Mouse (Mus musculus): ENCODE data around the gene Znfx1. TPM values are rescaled to one million over a fixed set of nuclear protein-coding genes. Genes with fewer than 3 reads are reported as not detected.

The Znfx1 gene
- polyA plus RNA-seq, 1 experiment from 2014 or later, result 6.7 TPM

DNA sequence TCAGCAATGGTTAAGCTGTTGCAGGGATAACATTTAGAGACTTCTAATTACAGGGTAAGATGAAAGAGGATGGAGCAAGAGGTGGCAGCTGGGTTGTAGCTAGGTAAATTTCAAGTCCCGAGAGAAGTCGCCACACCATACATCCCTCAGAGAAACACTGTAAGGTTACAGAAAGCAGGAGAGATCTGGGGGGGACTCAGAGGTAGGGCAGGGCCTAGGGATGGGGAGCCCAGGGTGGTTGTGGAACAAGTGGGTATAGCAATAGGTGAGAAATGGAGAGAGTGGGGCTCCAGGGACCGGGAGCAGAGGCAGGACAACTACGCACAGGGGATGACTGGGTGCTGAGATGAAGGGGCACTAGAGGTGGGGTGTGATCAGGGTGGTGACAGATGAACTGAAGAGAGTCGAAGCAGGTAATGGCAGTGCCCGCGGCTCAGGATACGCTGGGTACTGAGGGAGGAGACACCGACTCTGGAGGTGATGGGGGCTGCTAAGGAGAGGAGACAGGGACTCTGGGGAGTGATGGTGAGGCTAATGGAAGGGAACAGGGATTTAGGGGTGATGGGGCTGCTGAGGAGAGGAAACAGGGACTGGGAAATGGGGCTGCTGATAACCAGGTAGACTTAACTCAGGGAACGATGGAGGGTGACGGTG is 1.3 kb downstream of the Znfx1 start:
- no peaks in the 10 kb centered on the region for H3K9me3 ChIP-seq
- H3K27ac ChIP-seq, result peak overlapping the region; percentile 90; the same call in 1 of the 2 replicates
- H3K9ac ChIP-seq (replicated peaks), result peak overlapping the region; percentile 95
- ATAC-seq (ENCODE audit: insufficient number of reproducible peaks, insufficient read depth, low FRiP score, low TSS enrichment, low read depth), result no peak
- peak overlapping the region; percentile 89 for H3K4me2 ChIP-seq
- no peaks in the 10 kb centered on the region for H3K27me3 ChIP-seq
- WGBS, result 14% methylated on average over 11 of the region's 11 CpGs
- H3K4me3 ChIP-seq (replicated peaks), result peak overlapping the region; percentile 77
- H3K36me3 ChIP-seq, result peaks cover 44% of the 10 kb centered on the region
- H3K4me1 ChIP-seq (replicated peaks), result peaks cover 30% of the 10 kb centered on the region

GRCm38 (mm10) chr2:167060761-167061160 is 2.1 kb downstream of the Znfx1 start:
- ATAC-seq (ENCODE audit: insufficient number of reproducible peaks, insufficient read depth, low FRiP score, low TSS enrichment, low read depth), result no peak
- H3K27ac ChIP-seq, result no peak overlapping the region
- H3K36me3 ChIP-seq, result peaks cover 44% of the 10 kb centered on the region
- no peaks in the 10 kb centered on the region for H3K27me3 ChIP-seq
- H3K4me2 ChIP-seq, result 0 out of 2 replicates have a peak overlapping the region, but pooled peaks have one; percentile 89
- H3K4me1 ChIP-seq (replicated peaks), result peaks cover 28% of the 10 kb centered on the region
- H3K4me3 ChIP-seq (replicated peaks), result no peak overlapping the region
- peak overlapping the region; percentile 31; the same call in 1 of the 2 replicates for H3K9ac ChIP-seq (replicated peaks)
- no peaks in the 10 kb centered on the region for H3K9me3 ChIP-seq

DNA sequence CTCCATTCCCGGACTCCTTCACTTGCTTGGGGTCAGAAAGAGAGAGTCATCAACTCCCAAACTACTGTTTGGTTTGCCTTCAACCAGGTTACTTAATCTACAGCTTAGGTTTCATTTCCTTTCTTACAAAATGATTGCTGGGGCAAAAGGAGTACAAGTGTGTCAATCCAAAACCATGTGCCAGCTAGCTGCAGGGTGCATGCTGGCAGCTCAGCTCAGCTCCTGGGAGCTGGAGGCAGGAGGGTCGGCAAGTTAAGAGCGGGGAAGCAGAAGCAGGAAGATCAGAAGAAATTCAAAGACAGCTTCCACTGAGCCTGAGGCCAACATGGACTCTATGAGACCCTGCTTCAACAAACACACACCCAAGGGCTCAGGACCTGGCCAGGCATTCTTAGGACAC is 2.5 kb downstream of the Znfx1 start:
- Histone ChIP-seq H3K4me2 (no peak overlapping the region), H3K27ac (no peak overlapping the region), H3K4me3 (replicated peaks) (no peak overlapping the region), H3K4me1 (replicated peaks) (peaks cover 24% of the 10 kb centered on the region), H3K36me3 (peaks cover 44% of the 10 kb centered on the region), H3K27me3 (no peaks in the 10 kb centered on the region), H3K9ac (replicated peaks) (peak overlapping the region; percentile 31; the same call in 1 of the 2 replicates), H3K9me3 (no peaks in the 10 kb centered on the region)
- no peak for ATAC-seq (ENCODE audit: insufficient number of reproducible peaks, insufficient read depth, low FRiP score, low TSS enrichment, low read depth)
- WGBS, result 66% methylated on average over 3 of the region's 3 CpGs

DNA sequence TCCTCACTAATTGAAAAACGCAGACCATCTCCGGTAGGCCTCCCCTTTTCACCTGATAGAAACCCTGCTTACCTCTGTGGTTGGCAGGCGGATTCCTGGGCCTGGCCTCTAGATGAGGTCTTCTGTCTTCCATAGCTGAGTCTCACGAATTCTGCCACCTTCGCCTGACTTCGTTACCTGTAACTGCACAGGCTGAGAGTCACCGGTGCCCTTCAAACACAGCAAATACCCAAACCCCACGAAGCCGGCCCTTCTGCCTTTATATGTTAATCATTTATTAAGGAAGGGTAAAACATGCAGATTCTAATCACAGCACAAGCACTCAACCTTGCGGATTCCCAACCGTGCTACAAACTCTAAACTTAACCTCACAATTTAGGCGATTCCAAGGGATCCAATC is 2.9 kb downstream of the Znfx1 start:
- Histone ChIP-seq H3K27ac (no peak overlapping the region), H3K9ac (replicated peaks) (no peak overlapping the region), H3K9me3 (no peaks in the 10 kb centered on the region), H3K4me2 (no peak overlapping the region), H3K36me3 (peaks cover 44% of the 10 kb centered on the region), H3K4me3 (replicated peaks) (no peak overlapping the region), H3K4me1 (replicated peaks) (peaks cover 20% of the 10 kb centered on the region), H3K27me3 (no peaks in the 10 kb centered on the region)
- ATAC-seq (ENCODE audit: insufficient number of reproducible peaks, insufficient read depth, low FRiP score, low TSS enrichment, low read depth), result no peak
- WGBS, result 69% methylated on average over 12 of the region's 12 CpGs

- Histone ChIP-seq H3K36me3 (peaks cover 44% of the 10 kb centered on the region), H3K4me3 (replicated peaks) (no peak overlapping the region)
- WGBS, result 58% methylated on average over 8 of the region's 8 CpGs
Measured at GRCm38 (mm10) chr2:167059536-167059935, 3.3 kb downstream of the Znfx1 start.

GRCm38 (mm10) chr2:167058814-167059387 is 3.9 kb downstream of the Znfx1 start:
- H3K36me3 ChIP-seq, result peaks cover 45% of the 10 kb centered on the region
- no peak overlapping the region for H3K27ac ChIP-seq
- H3K4me3 ChIP-seq (replicated peaks), result no peak overlapping the region
- ATAC-seq (ENCODE audit: insufficient number of reproducible peaks, insufficient read depth, low FRiP score, low TSS enrichment, low read depth), result no peak
- no peaks in the 10 kb centered on the region for H3K9me3 ChIP-seq
- no peaks in the 10 kb centered on the region for H3K27me3 ChIP-seq
- H3K4me2 ChIP-seq, result no peak overlapping the region
- no peak overlapping the region for H3K9ac ChIP-seq (replicated peaks)
- peaks cover 16% of the 10 kb centered on the region for H3K4me1 ChIP-seq (replicated peaks)
- 51% methylated on average over 3 of the region's 3 CpGs for WGBS

More at GRCm38 (mm10) chr2:167059536-167059935, 3.3 kb downstream of the Znfx1 start:
- no peak overlapping the region for H3K27ac ChIP-seq
- no peaks in the 10 kb centered on the region for H3K9me3 ChIP-seq
- no peaks in the 10 kb centered on the region for H3K27me3 ChIP-seq
- H3K9ac ChIP-seq (replicated peaks), result no peak overlapping the region
- peaks cover 16% of the 10 kb centered on the region for H3K4me1 ChIP-seq (replicated peaks)
- no peak for ATAC-seq (ENCODE audit: insufficient number of reproducible peaks, insufficient read depth, low FRiP score, low TSS enrichment, low read depth)
- no peak overlapping the region for H3K4me2 ChIP-seq

- ATAC-seq (ENCODE audit: insufficient number of reproducible peaks, insufficient read depth, low FRiP score, low TSS enrichment, low read depth), result no peak
- Histone ChIP-seq H3K36me3 (peaks cover 50% of the 10 kb centered on the region), H3K9ac (replicated peaks) (no peak overlapping the region)
Measured at GRCm38 (mm10) chr2:167058201-167058600, 4.6 kb downstream of the Znfx1 start.

DNA sequence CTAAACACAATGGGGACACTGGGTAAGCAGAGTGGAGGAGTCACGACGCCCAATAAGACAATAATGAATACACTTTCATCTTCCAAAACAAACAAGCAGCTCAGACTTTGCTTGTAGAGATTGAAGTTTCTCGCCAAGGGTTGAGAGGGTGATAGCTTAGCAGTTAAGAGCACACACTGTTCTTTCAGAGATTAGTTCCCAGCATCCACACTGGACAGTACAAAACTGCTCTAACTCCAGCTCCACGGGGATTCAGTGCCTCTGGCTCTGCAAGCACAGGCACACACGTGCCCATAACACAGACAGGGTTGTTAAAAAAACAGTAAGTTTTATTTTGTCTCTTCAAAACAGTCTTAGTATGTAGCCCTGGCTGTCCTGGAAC is 5.9 kb downstream of the Znfx1 start:
- Histone ChIP-seq H3K27me3 (no peaks in the 10 kb centered on the region), H3K9me3 (no peaks in the 10 kb centered on the region), H3K4me1 (replicated peaks) (peaks cover 15% of the 10 kb centered on the region), H3K4me2 (no peak overlapping the region), H3K27ac (no peak overlapping the region), H3K4me3 (replicated peaks) (no peak overlapping the region), H3K36me3 (peaks cover 58% of the 10 kb centered on the region), H3K9ac (replicated peaks) (no peak overlapping the region)
- 87% methylated on average over 5 of the region's 5 CpGs for WGBS
- no peak for ATAC-seq (ENCODE audit: insufficient number of reproducible peaks, insufficient read depth, low FRiP score, low TSS enrichment, low read depth)

More at GRCm38 (mm10) chr2:167058201-167058600, 4.6 kb downstream of the Znfx1 start:
- H3K4me3 ChIP-seq (replicated peaks), result no peak overlapping the region
- no peak overlapping the region for H3K27ac ChIP-seq
- no peaks in the 10 kb centered on the region for H3K9me3 ChIP-seq
- H3K4me1 ChIP-seq (replicated peaks), result peaks cover 16% of the 10 kb centered on the region
- H3K4me2 ChIP-seq, result no peak overlapping the region
- 60% methylated on average over 3 of the region's 3 CpGs for WGBS
- H3K27me3 ChIP-seq, result no peaks in the 10 kb centered on the region

DNA sequence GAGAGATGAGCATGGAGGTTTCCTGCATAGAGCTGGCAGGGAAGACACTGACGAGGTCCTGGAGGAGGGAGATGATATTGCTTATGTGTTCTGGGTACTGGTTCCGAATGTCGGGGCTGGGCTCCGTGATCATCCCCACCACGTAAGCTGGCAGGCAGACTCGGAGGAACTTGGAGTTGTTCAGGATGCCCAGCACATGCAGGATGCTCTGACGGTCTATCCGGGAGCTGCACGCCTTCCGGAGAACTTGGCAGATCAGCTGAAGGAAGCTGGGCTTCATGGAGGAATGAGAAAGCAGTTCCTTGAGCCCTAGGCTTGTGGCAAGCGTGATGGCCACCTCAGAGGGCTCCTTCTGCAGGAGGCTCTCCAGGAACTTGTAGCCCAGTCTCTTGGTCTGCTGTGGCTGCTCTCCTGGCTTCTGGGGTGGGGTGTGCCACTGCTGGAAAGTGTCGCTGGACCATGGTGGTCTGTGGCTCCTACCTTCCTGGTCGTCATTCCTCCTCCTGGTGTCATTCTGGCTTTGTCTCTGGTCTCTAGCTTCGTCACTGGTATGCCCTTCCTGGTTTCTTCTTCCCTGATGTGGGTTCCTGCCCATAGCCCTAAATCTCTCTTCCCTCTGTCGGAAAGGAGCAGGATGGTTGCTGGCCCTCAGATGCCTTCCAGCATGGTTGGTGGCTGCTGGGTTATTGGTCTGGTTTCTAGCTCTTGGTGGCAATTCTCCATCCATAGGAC is 6.4 kb downstream of the Znfx1 start:
- H3K9ac ChIP-seq (replicated peaks), result no peak overlapping the region
- H3K27ac ChIP-seq, result no peak overlapping the region
- no peak for ATAC-seq (ENCODE audit: insufficient number of reproducible peaks, insufficient read depth, low FRiP score, low TSS enrichment, low read depth)
- WGBS, result 93% methylated on average over 15 of the region's 15 CpGs
- no peak overlapping the region for H3K4me2 ChIP-seq
- H3K27me3 ChIP-seq, result no peaks in the 10 kb centered on the region
- peaks cover 9% of the 10 kb centered on the region for H3K4me1 ChIP-seq (replicated peaks)
- peaks cover 64% of the 10 kb centered on the region for H3K36me3 ChIP-seq
- H3K4me3 ChIP-seq (replicated peaks), result no peak overlapping the region
- H3K9me3 ChIP-seq, result no peaks in the 10 kb centered on the region

DNA sequence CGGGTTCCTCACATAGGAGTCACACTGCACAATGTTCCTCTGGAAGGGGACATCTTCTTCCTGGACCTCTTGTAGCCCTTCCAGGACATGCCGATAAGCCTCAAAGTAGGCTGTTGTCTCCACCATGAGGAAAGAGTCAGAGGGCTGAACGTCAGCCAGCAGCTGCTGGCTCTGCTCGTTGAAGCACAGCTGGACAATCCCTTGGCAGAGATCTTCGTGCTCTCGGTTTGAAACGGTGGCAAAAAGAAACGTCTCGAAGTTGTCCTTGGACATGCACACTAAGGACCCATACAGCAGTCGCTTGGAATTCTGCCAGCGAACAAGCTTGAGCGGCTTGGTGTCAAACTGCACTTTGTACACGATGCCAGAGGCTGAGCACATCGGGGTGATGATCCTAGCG is 7.4 kb downstream of the Znfx1 start:
- Histone ChIP-seq H3K27me3 (no peaks in the 10 kb centered on the region), H3K4me3 (replicated peaks) (no peak overlapping the region), H3K9me3 (no peaks in the 10 kb centered on the region), H3K4me1 (replicated peaks) (0 out of 2 replicates have a peak, but pooled peaks cover 1% of the 10 kb centered on the region), H3K36me3 (peaks cover 70% of the 10 kb centered on the region), H3K9ac (replicated peaks) (no peak overlapping the region), H3K4me2 (no peak overlapping the region), H3K27ac (no peak overlapping the region)
- 93% methylated on average over 15 of the region's 15 CpGs for WGBS
- no peak for ATAC-seq (ENCODE audit: insufficient number of reproducible peaks, insufficient read depth, low FRiP score, low TSS enrichment, low read depth)

- peaks cover 84% of the 10 kb centered on the region for H3K36me3 ChIP-seq
- no peak overlapping the region for H3K27ac ChIP-seq
Measured at GRCm38 (mm10) chr2:167053127-167053844, 9.5 kb downstream of the Znfx1 start.

More at GRCm38 (mm10) chr2:167053127-167053844, 9.5 kb downstream of the Znfx1 start:
- Histone ChIP-seq H3K4me3 (replicated peaks) (no peak overlapping the region), H3K27me3 (no peaks in the 10 kb centered on the region), H3K4me1 (replicated peaks) (no peaks in the 10 kb centered on the region), H3K9me3 (no peaks in the 10 kb centered on the region), H3K9ac (replicated peaks) (no peak overlapping the region), H3K4me2 (no peak overlapping the region)
- ATAC-seq (ENCODE audit: insufficient number of reproducible peaks, insufficient read depth, low FRiP score, low TSS enrichment, low read depth), result no peak
- 84% methylated on average over 9 of the region's 9 CpGs for WGBS

Measured in limb, embryonic 12.5 days (tissue).